Mouse (Mus musculus): ENCODE data around the gene Gcnt3.

DNA sequence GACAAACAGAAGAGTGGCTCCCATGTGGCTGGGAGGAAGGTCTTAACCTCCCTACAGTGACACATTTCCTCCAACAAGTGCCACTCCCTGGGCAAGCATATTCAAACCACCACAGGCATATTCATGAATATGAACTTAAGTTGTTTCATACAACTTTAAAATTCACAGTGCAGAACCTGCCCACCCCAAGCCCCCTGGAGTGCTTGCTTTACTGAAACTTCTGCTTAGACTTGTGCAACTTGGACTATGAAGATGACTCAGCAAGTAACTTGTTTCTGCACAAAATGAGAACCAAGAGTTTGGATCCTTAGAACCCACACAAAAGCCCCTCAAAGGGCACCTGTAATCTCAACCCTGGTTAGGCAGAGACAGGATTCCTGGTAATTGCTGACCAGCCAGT lies 13.2 kb downstream of the Gcnt3 start:
- TF ChIP-seq GATA1 (IDR thresholded peaks at IDR 0.05; ENCODE audit: low read length) (no peak), TAL1 (IDR thresholded peaks at IDR 0.05; ENCODE audit: low read length) (no peak)

Data from erythroblast, embryonic 14.5 days (primary cell).